Mouse (Mus musculus) midbrain, embryonic 16.5 days (tissue): ENCODE results near the gene Rab4a. TPM values are rescaled to one million over a fixed set of nuclear protein-coding genes. Genes with fewer than 3 reads are reported as not detected.

Experiments used
- ATAC-seq: fragments of 200-750 bp; cut with Nextera tagmentation; 2 replicates; pipeline ENCODE4 v1.8.0; 2017; ENCODE audit warnings: moderate TSS enrichment
- H3K27ac ChIP-seq: fragments of 300-500 bp; sonication (generic); 2 replicates; pipeline ENCODE4 v1.5.1; 2014; ENCODE audit warnings: mild to moderate bottlenecking, low read length, mixed read lengths
- H3K27me3 ChIP-seq: fragments of 300-500 bp; sonication (generic); 2 replicates; pipeline ENCODE4 v1.6.1; 2014; ENCODE audit warnings: low read depth, low read length, mixed read lengths; ENCODE audit not compliant: control insufficient read depth, insufficient read depth
- H3K36me3 ChIP-seq: fragments of 300-500 bp; sonication (generic); 2 replicates; pipeline ENCODE4 v1.6.1; 2014; ENCODE audit warnings: mild to moderate bottlenecking, low read length, moderate library complexity, mixed read lengths; ENCODE audit not compliant: control insufficient read depth, insufficient read depth
- H3K4me1 ChIP-seq: fragments of 300-500 bp; sonication (generic); 2 replicates; pipeline ENCODE4 v1.6.1; 2014; ENCODE audit warnings: mild to moderate bottlenecking, low read length, mixed read lengths; ENCODE audit not compliant: control insufficient read depth, insufficient read depth
- H3K4me2 ChIP-seq: fragments of 300-500 bp; sonication (generic); 2 replicates; pipeline ENCODE4 v1.6.1; 2014; ENCODE audit warnings: mild to moderate bottlenecking, low read length, mixed read lengths
- H3K4me3 ChIP-seq: fragments of 300-500 bp; sonication (generic); 2 replicates; pipeline ENCODE4 v1.5.1; 2014; ENCODE audit warnings: low read depth, mild to moderate bottlenecking, low read length, moderate library complexity, mixed read lengths
- H3K9ac ChIP-seq: fragments of 300-500 bp; sonication (generic); 2 replicates; pipeline ENCODE4 v1.6.1; 2014; ENCODE audit warnings: low read depth, low read length, mixed read lengths
- H3K9me3 ChIP-seq: fragments of 300-500 bp; sonication (generic); replicated peaks from 2 replicates; pipeline ENCODE4 v1.6.1; 2014; ENCODE audit warnings: mild to moderate bottlenecking, low read length, mixed read lengths; ENCODE audit not compliant: control insufficient read depth, poor library complexity, severe bottlenecking
- WGBS: fragments of 180-500 bp; shearing (Covaris S2); extraction: QIAGEN DNeasy Blood & Tissue Kit; methylation state at CpG from one replicate; pipeline ENCODE4 v1.1.7; 2014; 5-methylcytosine and 5-hydroxymethylcytosine counted together
- polyA plus RNA-seq: library from polyadenylated mRNA; unstranded; fragments of >200 nt; fragmentation: Nextera tagmentation; extraction: Ambion mirVana; gene quantifications from 2 replicates; pipeline ENCODE4 v1.2.1, GENCODE M21; 2015

The Rab4a gene
- polyA plus RNA-seq, 1 experiment from 2014 or later, result 79.2 TPM

GRCm38 (mm10) chr8:123786166-123786565, 19.6 kb upstream of the Rab4a start:
- H3K9me3 ChIP-seq, result no peaks in the 10 kb centered on the region
- H3K9ac ChIP-seq, result no peak overlapping the region
- no peaks in the 10 kb centered on the region; the same call in 1 of the 2 replicates for H3K4me1 ChIP-seq
- no peak for ATAC-seq
- no peaks in the 10 kb centered on the region for H3K27me3 ChIP-seq
- WGBS, result 70% methylated on average over 6 of the region's 6 CpGs
- no peak overlapping the region for H3K27ac ChIP-seq
- H3K4me3 ChIP-seq, result no peak overlapping the region
- H3K36me3 ChIP-seq, result no peaks in the 10 kb centered on the region
- H3K4me2 ChIP-seq, result no peak overlapping the region

GRCm38 (mm10) chr8:123786644-123787043, 19.1 kb upstream of the Rab4a start:
- H3K9me3 ChIP-seq, result no peaks in the 10 kb centered on the region
- WGBS, result 74% methylated on average over 5 of the region's 6 CpGs
- no peak overlapping the region for H3K27ac ChIP-seq
- ATAC-seq, result no peak
- no peaks in the 10 kb centered on the region for H3K36me3 ChIP-seq
- H3K27me3 ChIP-seq, result no peaks in the 10 kb centered on the region
- H3K9ac ChIP-seq, result no peak overlapping the region
- H3K4me3 ChIP-seq, result no peak overlapping the region
- no peaks in the 10 kb centered on the region; the same call in 1 of the 2 replicates for H3K4me1 ChIP-seq
- H3K4me2 ChIP-seq, result no peak overlapping the region

- ATAC-seq, result no peak
- Histone ChIP-seq H3K27me3 (no peaks in the 10 kb centered on the region), H3K9ac (no peak overlapping the region), H3K27ac (no peak overlapping the region), H3K36me3 (no peaks in the 10 kb centered on the region), H3K4me1 (no peaks in the 10 kb centered on the region; the same call in 1 of the 2 replicates), H3K4me2 (no peak overlapping the region), H3K9me3 (no peaks in the 10 kb centered on the region), H3K4me3 (no peak overlapping the region)
- WGBS, result 67% methylated on average over 21 of the region's 21 CpGs
These were observed 18.4 kb upstream of the Rab4a start for GRCm38 (mm10) chr8:123787254-123787897.

- Histone ChIP-seq H3K4me3 (no peak overlapping the region), H3K27ac (no peak overlapping the region), H3K27me3 (no peaks in the 10 kb centered on the region), H3K4me2 (no peak overlapping the region), H3K9ac (no peak overlapping the region), H3K36me3 (no peaks in the 10 kb centered on the region), H3K4me1 (no peaks in the 10 kb centered on the region; the same call in 1 of the 2 replicates), H3K9me3 (no peaks in the 10 kb centered on the region)
- 58% methylated on average over 14 of the region's 14 CpGs for WGBS
- no peak for ATAC-seq
These were observed 17.2 kb upstream of the Rab4a start for GRCm38 (mm10) chr8:123788416-123789170.

- no peaks in the 10 kb centered on the region for H3K36me3 ChIP-seq
These were observed 16.3 kb upstream of the Rab4a start for GRCm38 (mm10) chr8:123789461-123789860.

GRCm38 (mm10) chr8:123789970-123790369, 15.8 kb upstream of the Rab4a start:
- H3K4me1 ChIP-seq, result no peaks in the 10 kb centered on the region; the same call in 1 of the 2 replicates
- no peaks in the 10 kb centered on the region for H3K9me3 ChIP-seq
- no peak overlapping the region for H3K4me3 ChIP-seq
- no peaks in the 10 kb centered on the region for H3K27me3 ChIP-seq
- no peak overlapping the region for H3K9ac ChIP-seq
- no peak overlapping the region for H3K27ac ChIP-seq
- WGBS, result 1% methylated on average over 4 of the region's 4 CpGs
- no peaks in the 10 kb centered on the region for H3K36me3 ChIP-seq
- H3K4me2 ChIP-seq, result no peak overlapping the region
- ATAC-seq, result peak; percentile 60; the same call in 1 of the 2 replicates

More at GRCm38 (mm10) chr8:123789461-123789860, 16.3 kb upstream of the Rab4a start:
- no peaks in the 10 kb centered on the region for H3K9me3 ChIP-seq
- ATAC-seq, result no peak
- no peaks in the 10 kb centered on the region for H3K27me3 ChIP-seq
- no peaks in the 10 kb centered on the region; the same call in 1 of the 2 replicates for H3K4me1 ChIP-seq
- H3K4me3 ChIP-seq, result no peak overlapping the region
- WGBS, result 78% methylated on average over 9 of the region's 9 CpGs
- H3K27ac ChIP-seq, result no peak overlapping the region
- no peak overlapping the region for H3K9ac ChIP-seq
- H3K4me2 ChIP-seq, result no peak overlapping the region

GRCm38 (mm10) chr8:123791101-123791844, 14.5 kb upstream of the Rab4a start:
- H3K4me2 ChIP-seq, result no peak overlapping the region
- no peak overlapping the region for H3K27ac ChIP-seq
- H3K27me3 ChIP-seq, result no peaks in the 10 kb centered on the region
- H3K4me1 ChIP-seq, result no peaks in the 10 kb centered on the region; the same call in 1 of the 2 replicates
- ATAC-seq, result no peak
- H3K9ac ChIP-seq, result no peak overlapping the region
- 25% methylated on average over 16 of the region's 16 CpGs for WGBS
- no peaks in the 10 kb centered on the region for H3K36me3 ChIP-seq
- H3K4me3 ChIP-seq, result no peak overlapping the region
- H3K9me3 ChIP-seq, result no peaks in the 10 kb centered on the region

GRCm38 (mm10) chr8:123791845-123792225, 13.9 kb upstream of the Rab4a start:
- no peak overlapping the region for H3K4me3 ChIP-seq

More at GRCm38 (mm10) chr8:123791845-123792225, 13.9 kb upstream of the Rab4a start:
- 62% methylated on average over 7 of the region's 7 CpGs for WGBS
- Histone ChIP-seq H3K9me3 (no peaks in the 10 kb centered on the region), H3K9ac (no peak overlapping the region), H3K4me2 (no peak overlapping the region), H3K4me1 (no peaks in the 10 kb centered on the region; the same call in 1 of the 2 replicates), H3K27me3 (no peaks in the 10 kb centered on the region), H3K27ac (no peak overlapping the region), H3K36me3 (no peaks in the 10 kb centered on the region)
- no peak for ATAC-seq
